Mouse (Mus musculus): ENCODE measurements at regions not wholly inside any gene's neighbourhood (a gene's known extent, or its start where the extent isn't known, plus 50 kb on each side); places are given as distances from the start of the nearest gene placed in this dataset.
A peak's percentile ranks its signal among the peaks of the same experiment; 100 is the strongest.

- no peak for TF ChIP-seq TCF3 (IDR thresholded peaks at IDR 0.05; ENCODE audit: insufficient read length, low read depth)
- no peak for TF ChIP-seq POLR2A (IDR thresholded peaks at IDR 0.05; ENCODE audit: insufficient read length, low read depth)
- TF ChIP-seq USF1 (IDR thresholded peaks at IDR 0.05; ENCODE audit: low read depth) = no peak
- TF ChIP-seq MYOG (IDR thresholded peaks at IDR 0.05; ENCODE audit: control insufficient read depth in 1 of 3, insufficient read depth in 1 of 3, insufficient read length in 2 of 3, low read depth in 2 of 3) = no peak
- TF ChIP-seq TCF12 (IDR thresholded peaks at IDR 0.05; ENCODE audit: insufficient read depth, poor library complexity, severe bottlenecking) = no peak
- TF ChIP-seq REST (IDR thresholded peaks at IDR 0.05; ENCODE audit: insufficient read depth, insufficient read length) = no peak
- TF ChIP-seq MAX (IDR thresholded peaks at IDR 0.05; ENCODE audit: low read depth) = no peak
- no peak for TF ChIP-seq MYOD1 (IDR thresholded peaks at IDR 0.05; ENCODE audit: control insufficient read depth in 1 of 3, insufficient read length in 2 of 3, low read depth in 2 of 3)
- TF ChIP-seq E2F4 (IDR thresholded peaks at IDR 0.05; ENCODE audit: insufficient read depth) = no peak
- TF ChIP-seq SRF (IDR thresholded peaks at IDR 0.05; ENCODE audit: control insufficient read depth, insufficient read length, low read depth) = no peak
- no peak for TF ChIP-seq POLR2AphosphoS2 (IDR thresholded peaks at IDR 0.05; ENCODE audit: insufficient read length, low read depth)
- TF ChIP-seq CEBPB (IDR thresholded peaks at IDR 0.05; ENCODE audit: insufficient read depth, poor library complexity, severe bottlenecking) = no peak
- H3K4me2 ChIP-seq (ENCODE audit: low read depth) = no peak overlapping the region
Measured at GRCm38 (mm10) chr19:15371682-15372081, 575.5 kb downstream of the Psat1 start.

DNA sequence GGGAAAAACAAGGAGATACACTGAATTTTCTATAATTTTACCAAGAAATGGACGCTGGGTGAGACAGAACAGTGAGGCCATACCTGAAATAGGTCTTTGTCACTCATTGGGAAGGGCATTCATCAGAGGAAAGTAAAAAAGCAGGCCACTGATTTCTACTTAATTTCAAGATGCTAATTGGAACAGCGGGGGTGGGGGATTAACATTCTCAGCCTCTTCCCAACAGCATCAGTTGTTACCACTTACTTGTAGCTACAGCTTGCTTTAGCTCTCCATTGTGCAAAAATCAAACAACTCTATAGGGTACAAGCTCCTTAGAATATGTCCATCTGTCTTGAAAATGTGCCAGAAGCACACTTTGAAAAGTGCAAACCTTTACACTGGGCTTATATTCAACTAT, 580.2 kb downstream of the Psat1 start:
- H3K4me3 ChIP-seq = no peak overlapping the region
- no peaks in the 10 kb centered on the region for H3K36me3 ChIP-seq (ENCODE audit: control insufficient read depth, insufficient read depth)
- H3K79me2 ChIP-seq (ENCODE audit: control insufficient read depth, insufficient read depth) = no peaks in the 10 kb centered on the region
- H3ac ChIP-seq (ENCODE audit: control insufficient read depth, insufficient read length) = no peak overlapping the region
- H3K4me2 ChIP-seq (ENCODE audit: low read depth) = no peak overlapping the region
- TF ChIP-seq USF1 (IDR thresholded peaks at IDR 0.05; ENCODE audit: low read depth) (no peak), MYOD1 (IDR thresholded peaks at IDR 0.05; ENCODE audit: control insufficient read depth in 1 of 3, insufficient read length in 2 of 3, low read depth in 2 of 3) (no peak), MYOG (IDR thresholded peaks at IDR 0.05; ENCODE audit: control insufficient read depth in 1 of 3, insufficient read depth in 1 of 3, insufficient read length in 2 of 3, low read depth in 2 of 3) (no peak), E2F4 (IDR thresholded peaks at IDR 0.05; ENCODE audit: insufficient read depth) (no peak), MAX (IDR thresholded peaks at IDR 0.05; ENCODE audit: low read depth) (no peak), POLR2A (IDR thresholded peaks at IDR 0.05; ENCODE audit: insufficient read length, low read depth) (no peak), TCF3 (IDR thresholded peaks at IDR 0.05; ENCODE audit: insufficient read length, low read depth) (no peak), SRF (IDR thresholded peaks at IDR 0.05; ENCODE audit: control insufficient read depth, insufficient read length, low read depth) (no peak), CEBPB (IDR thresholded peaks at IDR 0.05; ENCODE audit: insufficient read depth, poor library complexity, severe bottlenecking) (no peak), POLR2AphosphoS2 (IDR thresholded peaks at IDR 0.05; ENCODE audit: insufficient read length, low read depth) (no peak), REST (IDR thresholded peaks at IDR 0.05; ENCODE audit: insufficient read depth, insufficient read length) (no peak), TCF12 (IDR thresholded peaks at IDR 0.05; ENCODE audit: insufficient read depth, poor library complexity, severe bottlenecking) (no peak)
- no peaks in the 10 kb centered on the region for H3K27me3 ChIP-seq (ENCODE audit: control insufficient read depth, insufficient read depth, insufficient read length)

More at GRCm38 (mm10) chr19:15371682-15372081, 575.5 kb downstream of the Psat1 start:
- Histone ChIP-seq H3K27me3 (ENCODE audit: control insufficient read depth, insufficient read depth, insufficient read length) (no peaks in the 10 kb centered on the region), H3ac (ENCODE audit: control insufficient read depth, insufficient read length) (no peak overlapping the region), H3K36me3 (ENCODE audit: control insufficient read depth, insufficient read depth) (no peaks in the 10 kb centered on the region), H3K4me3 (no peak overlapping the region), H3K79me2 (ENCODE audit: control insufficient read depth, insufficient read depth) (no peaks in the 10 kb centered on the region)

DNA sequence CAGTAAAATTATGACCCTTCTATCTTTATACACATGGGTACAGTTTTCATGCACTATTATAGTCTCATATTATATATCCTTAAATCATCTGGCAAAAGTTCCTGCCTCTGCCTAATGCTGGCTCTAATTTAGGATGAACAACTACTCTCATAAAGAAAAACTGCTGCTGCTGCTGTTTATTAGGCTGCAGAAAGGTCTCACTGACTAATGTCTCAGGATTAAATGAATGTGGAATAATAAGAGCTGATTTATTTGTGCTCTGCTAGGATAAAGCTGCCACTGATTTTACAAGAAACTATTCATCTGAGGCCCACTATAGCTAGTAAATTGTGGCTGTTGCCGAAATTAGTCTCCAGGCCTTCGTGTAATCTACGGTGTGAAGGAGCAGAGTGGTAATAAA, 590.0 kb downstream of the Psat1 start:
- H3K4me3 ChIP-seq = no peak overlapping the region
- H3K36me3 ChIP-seq (ENCODE audit: control insufficient read depth, insufficient read depth) = no peaks in the 10 kb centered on the region
- TF ChIP-seq MYOG (IDR thresholded peaks at IDR 0.05; ENCODE audit: control insufficient read depth in 1 of 3, insufficient read depth in 1 of 3, insufficient read length in 2 of 3, low read depth in 2 of 3) (no peak), TCF12 (IDR thresholded peaks at IDR 0.05; ENCODE audit: insufficient read depth, poor library complexity, severe bottlenecking) (no peak), POLR2AphosphoS2 (IDR thresholded peaks at IDR 0.05; ENCODE audit: insufficient read length, low read depth) (no peak), USF1 (IDR thresholded peaks at IDR 0.05; ENCODE audit: low read depth) (no peak)
- H3K79me2 ChIP-seq (ENCODE audit: control insufficient read depth, insufficient read depth) = no peaks in the 10 kb centered on the region
- H3K4me2 ChIP-seq (ENCODE audit: low read depth) = no peak overlapping the region
- no peak overlapping the region for H3ac ChIP-seq (ENCODE audit: control insufficient read depth, insufficient read length)
- no peaks in the 10 kb centered on the region for H3K27me3 ChIP-seq (ENCODE audit: control insufficient read depth, insufficient read depth, insufficient read length)

DNA sequence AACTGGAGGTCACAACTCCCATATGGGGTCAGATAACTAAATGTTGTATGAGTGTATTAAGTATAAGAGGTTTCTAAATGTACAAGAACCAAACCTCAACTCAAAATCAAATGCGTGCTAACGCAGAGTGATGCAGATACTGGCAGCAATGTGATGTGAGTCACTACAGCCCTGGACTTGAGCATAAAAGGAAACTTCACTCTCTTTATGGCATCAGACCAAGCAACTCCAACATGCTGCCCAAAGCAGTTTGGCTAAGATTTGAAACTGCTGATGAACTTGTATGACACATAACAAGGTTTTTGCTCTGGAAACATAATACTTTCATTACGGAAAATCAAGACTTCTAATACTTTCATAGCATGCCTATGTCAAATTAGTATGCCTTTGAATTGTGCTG, 598.8 kb downstream of the Psat1 start:
- H3ac ChIP-seq (ENCODE audit: control insufficient read depth, insufficient read length) = no peak overlapping the region
- no peaks in the 10 kb centered on the region for H3K36me3 ChIP-seq (ENCODE audit: control insufficient read depth, insufficient read depth)
- TF ChIP-seq TCF12 (IDR thresholded peaks at IDR 0.05; ENCODE audit: insufficient read depth, poor library complexity, severe bottlenecking) = no peak
- TF ChIP-seq E2F4 (IDR thresholded peaks at IDR 0.05; ENCODE audit: insufficient read depth) = no peak
- TF ChIP-seq POLR2AphosphoS2 (IDR thresholded peaks at IDR 0.05; ENCODE audit: insufficient read length, low read depth) = no peak
- no peak for TF ChIP-seq MAX (IDR thresholded peaks at IDR 0.05; ENCODE audit: low read depth)
- TF ChIP-seq TCF3 (IDR thresholded peaks at IDR 0.05; ENCODE audit: insufficient read length, low read depth) = no peak
- peak overlapping the region; percentile 44 for H3K4me2 ChIP-seq (ENCODE audit: low read depth)
- no peaks in the 10 kb centered on the region for H3K27me3 ChIP-seq (ENCODE audit: control insufficient read depth, insufficient read depth, insufficient read length)
- H3K79me2 ChIP-seq (ENCODE audit: control insufficient read depth, insufficient read depth) = no peaks in the 10 kb centered on the region
- no peak overlapping the region for H3K4me3 ChIP-seq

- no peak overlapping the region for H3ac ChIP-seq (ENCODE audit: control insufficient read depth, insufficient read length)
- no peak overlapping the region for H3K4me2 ChIP-seq (ENCODE audit: low read depth)
- no peak overlapping the region for H3K4me3 ChIP-seq
- TF ChIP-seq POLR2AphosphoS2 (IDR thresholded peaks at IDR 0.05; ENCODE audit: insufficient read length, low read depth) = no peak
- no peaks in the 10 kb centered on the region for H3K79me2 ChIP-seq (ENCODE audit: control insufficient read depth, insufficient read depth)
- H3K36me3 ChIP-seq (ENCODE audit: control insufficient read depth, insufficient read depth) = no peaks in the 10 kb centered on the region
- H3K27me3 ChIP-seq (ENCODE audit: control insufficient read depth, insufficient read depth, insufficient read length) = no peaks in the 10 kb centered on the region
Measured at GRCm38 (mm10) chr19:15342229-15342628, 604.9 kb downstream of the Psat1 start.
